ENCODE assay signal across 9 mouse cellular contexts in the genomic region with DNA sequence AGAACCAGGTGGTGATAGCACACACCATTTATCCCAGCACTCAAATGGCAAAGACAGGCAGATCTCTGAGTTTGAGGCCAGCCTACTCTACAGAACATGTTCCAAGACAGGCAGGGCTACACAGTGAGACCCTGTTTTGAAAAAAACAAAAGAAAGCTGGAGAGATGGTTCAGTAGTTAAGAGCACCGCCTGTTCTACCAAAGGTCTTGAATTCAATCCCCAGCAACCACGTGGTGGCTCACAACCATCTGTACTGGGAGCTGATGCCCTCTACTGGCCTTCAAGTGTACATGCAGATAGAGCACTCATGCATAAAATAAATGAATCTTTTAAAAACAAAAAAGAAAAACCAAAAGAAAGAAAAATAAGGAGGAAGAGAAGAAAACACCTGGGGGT. TPM values are rescaled to one million over a fixed set of nuclear protein-coding genes. Genes with fewer than 3 reads are reported as not detected.
DNase-seq lines count a peak whose midpoint lies in the region; ATAC-seq and TF ChIP-seq lines count a peak whose summit lies in the region.
"Had no signal": no experiment of that assay in that cellular context is flagged by ENCODE, and none has a peak within 500 bp of the region (broad histone marks: within the 10 kb centered on the region; RNA-seq: fewer than 3 reads in every experiment).

No protein-coding gene starts in this region.

- TF ChIP-seq EP300 in lung, postnatal 0 days (IDR thresholded peaks at IDR 0.05) = no peak

- ATAC-seq in lung, postnatal 0 days = peak; percentile 35; the same call in 1 of the 2 replicates
- ATAC-seq in forebrain, embryonic 15.5 days (replicated peaks) = no peak

- TF ChIP-seq CTCF in embryonic fibroblast, embryonic 13.5 days (IDR thresholded peaks at IDR 0.05; ENCODE audit: borderline replicate concordance, insufficient read depth, low read length) = peak; percentile 55; the same call in 1 of the 2 replicates
- peak; percentile 83 for TF ChIP-seq CTCF in lung, postnatal 0 days (IDR thresholded peaks at IDR 0.05)

- no peaks in the 10 kb centered on the region for H3K4me1 ChIP-seq in embryonic fibroblast, embryonic 13.5 days (ENCODE audit: control insufficient read depth, insufficient read depth, low read length)
- H3K4me1 ChIP-seq in lung, postnatal 0 days (ENCODE audit: insufficient read depth, low read depth, low read length) = no peaks in the 10 kb centered on the region; the same call in 1 of the 2 replicates
- 0 out of 2 replicates have a peak, but pooled peaks cover 1% of the 10 kb centered on the region for H3K4me1 ChIP-seq in forebrain, embryonic 15.5 days

- peak; percentile 40 for DNase-seq in left cerebral cortex, postnatal 4 days
- DNase-seq in left cerebral cortex, postnatal 36 days (ENCODE audit: low spot score in 2 of 2) = no peak
- peak; percentile 83 for DNase-seq in NIH3T3 (ENCODE audit: low read depth)
- DNase-seq in lung, postnatal 0 days (ENCODE audit: low spot score) = peak; percentile 73
- DNase-seq in yolk sac, embryonic 10.5 days (ENCODE audit: low spot score) = peak; percentile 59
- DNase-seq in layer of hippocampus, adult 9-10 months (ENCODE audit: low spot score) = no peak

- H3K4me3 ChIP-seq in embryonic fibroblast, embryonic 13.5 days (ENCODE audit: insufficient read depth, low read length) = no peak overlapping the region
- H3K4me3 ChIP-seq in lung, postnatal 0 days (ENCODE audit: low read depth, low read length) = no peak overlapping the region
- no peak overlapping the region for H3K4me3 ChIP-seq in forebrain, embryonic 15.5 days
- H3K4me3 ChIP-seq: heart, embryonic 13.5 days had no signal

- no peak overlapping the region for H3K27ac ChIP-seq in embryonic fibroblast, embryonic 13.5 days (ENCODE audit: insufficient read depth, low read length)
- no peak overlapping the region for H3K27ac ChIP-seq in lung, postnatal 0 days (ENCODE audit: low read length)
- H3K27ac ChIP-seq in forebrain, embryonic 15.5 days (replicated peaks) = no peak overlapping the region
- H3K27ac ChIP-seq: heart, embryonic 13.5 days had no signal

- intact Hi-C loops in left cerebral cortex, postnatal 4 days (cut with DNase I) = no loop called here
- intact Hi-C loops in left cerebral cortex, postnatal 36 days (cut with DNase I) = loop anchor here (5.0 kb wide), 1 partner anchor 142 kb away; a partner anchor contains a TSS

- no peak for TF ChIP-seq POLR2A in embryonic fibroblast, embryonic 13.5 days (IDR thresholded peaks at IDR 0.05; ENCODE audit: low read depth, low read length)

- H3K4me2 ChIP-seq in lung, postnatal 0 days (replicated peaks; ENCODE audit: low read depth, low read length) = no peak overlapping the region
- H3K4me2 ChIP-seq in forebrain, embryonic 15.5 days (replicated peaks) = no peak overlapping the region
- H3K4me2 ChIP-seq: heart, embryonic 13.5 days had no signal

- H3K9me3 ChIP-seq in lung, postnatal 0 days (ENCODE audit: low read length) = no peaks in the 10 kb centered on the region
- H3K9me3 ChIP-seq in forebrain, embryonic 15.5 days = no peaks in the 10 kb centered on the region
- H3K9me3 ChIP-seq: heart, embryonic 13.5 days had no signal

- no peaks in the 10 kb centered on the region for H3K36me3 ChIP-seq in lung, postnatal 0 days (ENCODE audit: insufficient read depth, low read length)
- H3K36me3 ChIP-seq in forebrain, embryonic 15.5 days = no peaks in the 10 kb centered on the region
- H3K36me3 ChIP-seq: heart, embryonic 13.5 days had no signal

- 1% methylated on average over 2 of the region's 2 CpGs for WGBS in lung, postnatal 0 days
- 0% methylated on average over 2 of the region's 2 CpGs for WGBS in forebrain, embryonic 15.5 days

- H3K9ac ChIP-seq in lung, postnatal 0 days (replicated peaks; ENCODE audit: low read depth) = no peak overlapping the region
- no peak overlapping the region for H3K9ac ChIP-seq in forebrain, embryonic 15.5 days (replicated peaks)
- H3K9ac ChIP-seq: heart, embryonic 13.5 days had no signal

- H3K27me3 ChIP-seq in lung, postnatal 0 days (replicated peaks; ENCODE audit: insufficient read depth, low read length) = no peaks in the 10 kb centered on the region
- H3K27me3 ChIP-seq in forebrain, embryonic 15.5 days = no peaks in the 10 kb centered on the region

RNA-seq across cellular contexts. Expression of a gene that starts 5.5 kb away (rescaled TPM):
- total RNA-seq in left cerebral cortex, postnatal 4 days (2021) = 10 to 100 TPM; 19.4 to 21.4 TPM
- total RNA-seq in left cerebral cortex, postnatal 36 days (2021) = 10 to 100 TPM; 12.0 to 13.9 TPM
- 10.6 and 15.4 TPM in 2 replicates for polyA plus RNA-seq in embryonic fibroblast, embryonic 13.5 days (2011; ENCODE audit: insufficient read length, low read depth, missing spikeins)
- 4.0 and 5.0 TPM in 2 replicates for polyA plus RNA-seq in lung, postnatal 0 days (2015; fragmentation: Nextera tagmentation; extraction: Ambion mirVana)
- 8.6 and 8.8 TPM in 2 replicates for polyA plus RNA-seq in forebrain, embryonic 15.5 days (2015; fragmentation: Nextera tagmentation; extraction: Ambion mirVana)

RNA-seq across cellular contexts. Expression of a gene that starts 12.6 kb away (rescaled TPM):
- total RNA-seq in left cerebral cortex, postnatal 4 days (2021) = under 1 TPM; 0.52 to 0.58 TPM
- not detected for total RNA-seq in left cerebral cortex, postnatal 36 days (2021)
- polyA plus RNA-seq in embryonic fibroblast, embryonic 13.5 days (2011; ENCODE audit: insufficient read length, low read depth, missing spikeins) = not detected in 2 replicates
- 26.1 and 27.2 TPM in 2 replicates for polyA plus RNA-seq in lung, postnatal 0 days (2015; fragmentation: Nextera tagmentation; extraction: Ambion mirVana)
- polyA plus RNA-seq in forebrain, embryonic 15.5 days (2015; fragmentation: Nextera tagmentation; extraction: Ambion mirVana) = 0.37 TPM in 1 of 2 replicates, not detected in the other
- polyA plus RNA-seq: heart, embryonic 13.5 days had no signal

RNA-seq across cellular contexts. Expression of a gene that starts 13.7 kb away (rescaled TPM):
- total RNA-seq in left cerebral cortex, postnatal 4 days (2021) = 1 to 10 TPM; 8.0 to 8.4 TPM
- total RNA-seq in left cerebral cortex, postnatal 36 days (2021) = 10 to 100 TPM; 12.2 to 12.5 TPM
- polyA plus RNA-seq in embryonic fibroblast, embryonic 13.5 days (2011; ENCODE audit: insufficient read length, low read depth, missing spikeins) = 42.1 and 57.8 TPM in 2 replicates
- 3.8 and 4.3 TPM in 2 replicates for polyA plus RNA-seq in lung, postnatal 0 days (2015; fragmentation: Nextera tagmentation; extraction: Ambion mirVana)
- 4.4 and 4.6 TPM in 2 replicates for polyA plus RNA-seq in forebrain, embryonic 15.5 days (2015; fragmentation: Nextera tagmentation; extraction: Ambion mirVana)

RNA-seq across cellular contexts. Expression of a gene that starts 16.8 kb away (rescaled TPM):
- 100 to 1,000 TPM; 774 to 852 TPM for total RNA-seq in left cerebral cortex, postnatal 4 days (2021)
- total RNA-seq in left cerebral cortex, postnatal 36 days (2021) = 100 to 1,000 TPM; 465 to 510 TPM
- 1,876 and 2,108 TPM in 2 replicates for polyA plus RNA-seq in embryonic fibroblast, embryonic 13.5 days (2011; ENCODE audit: insufficient read length, low read depth, missing spikeins)
- 633 and 681 TPM in 2 replicates for polyA plus RNA-seq in lung, postnatal 0 days (2015; fragmentation: Nextera tagmentation; extraction: Ambion mirVana)
- polyA plus RNA-seq in forebrain, embryonic 15.5 days (2015; fragmentation: Nextera tagmentation; extraction: Ambion mirVana) = 478 and 525 TPM in 2 replicates

RNA-seq across cellular contexts. Expression of a gene that starts 43.2 kb away (rescaled TPM):
- total RNA-seq in left cerebral cortex, postnatal 4 days (2021) = 1 to 10 TPM; 4.0 to 5.0 TPM
- total RNA-seq in left cerebral cortex, postnatal 36 days (2021) = under 1 TPM in 1 of 2 experiments, not detected in 1; 0.54 TPM
- polyA plus RNA-seq in embryonic fibroblast, embryonic 13.5 days (2011; ENCODE audit: insufficient read length, low read depth, missing spikeins) = 25.2 and 33.6 TPM in 2 replicates
- 2.0 and 3.0 TPM in 2 replicates for polyA plus RNA-seq in lung, postnatal 0 days (2015; fragmentation: Nextera tagmentation; extraction: Ambion mirVana)
- polyA plus RNA-seq in forebrain, embryonic 15.5 days (2015; fragmentation: Nextera tagmentation; extraction: Ambion mirVana) = 35.5 and 39.3 TPM in 2 replicates

Comparison
In these comparisons a context has a peak if more than half of its experiments do, and no peak if none do; other contexts are left out.
1. DNase-seq: peak in left cerebral cortex, postnatal 4 days (single experiment), NIH3T3 (single experiment), lung, postnatal 0 days (single experiment) and yolk sac, embryonic 10.5 days (single experiment); none in left cerebral cortex, postnatal 36 days (0 of 2) and layer of hippocampus, adult 9-10 months (single experiment).
2. RNA of a gene that starts 12.6 kb away (polyA plus RNA-seq): 26.1 to 27.2 TPM in lung, postnatal 0 days; 0.37 TPM in forebrain, embryonic 15.5 days and not detected in embryonic fibroblast, embryonic 13.5 days; every median in the first group is over 10 times any median in the second.